Mouse (Mus musculus): ENCODE data around the gene Ddx47.

The Ddx47 gene

GRCm38 (mm10) chr6:135011048-135011733 lies at the start of gene Ddx47:
TSS of gene Ddx47 (plus strand) at chr6:135011612.
- DNase-seq (ENCODE audit: extremely low read depth, low read depth, low spot score), result peak; percentile 49

GRCm38 (mm10) chr6:134961858-134962517 lies 49.4 kb upstream of the Ddx47 start:
- no peak for DNase-seq (ENCODE audit: extremely low read depth, low read depth, low spot score)

- DNase-seq (ENCODE audit: extremely low read depth, low read depth, low spot score), result no peak
These were observed 48.9 kb upstream of the Ddx47 start for GRCm38 (mm10) chr6:134962518-134962893.

- no peak for DNase-seq (ENCODE audit: extremely low read depth, low read depth, low spot score)
These were observed 47.5 kb upstream of the Ddx47 start for GRCm38 (mm10) chr6:134963910-134964309.

GRCm38 (mm10) chr6:134966681-134967080 lies 44.7 kb upstream of the Ddx47 start:
- no peak for DNase-seq (ENCODE audit: extremely low read depth, low read depth, low spot score)

- DNase-seq (ENCODE audit: extremely low read depth, low read depth, low spot score), result no peak
These were observed 43.1 kb upstream of the Ddx47 start for GRCm38 (mm10) chr6:134968326-134968725.

GRCm38 (mm10) chr6:134969498-134969897 lies 41.9 kb upstream of the Ddx47 start:
- DNase-seq (ENCODE audit: extremely low read depth, low read depth, low spot score), result no peak

GRCm38 (mm10) chr6:134972096-134972495 lies 39.3 kb upstream of the Ddx47 start:
- no peak for DNase-seq (ENCODE audit: extremely low read depth, low read depth, low spot score)

GRCm38 (mm10) chr6:134976628-134977027 lies 34.8 kb upstream of the Ddx47 start:
- DNase-seq (ENCODE audit: extremely low read depth, low read depth, low spot score), result no peak

GRCm38 (mm10) chr6:134981231-134982062 lies 30.0 kb upstream of the Ddx47 start, which contains the start of gene Apold1:
TSS of gene Apold1 (plus strand) at chr6:134981718.
- DNase-seq (ENCODE audit: extremely low read depth, low read depth, low spot score), result no peak

- no peak for DNase-seq (ENCODE audit: extremely low read depth, low read depth, low spot score)
These were observed 27.7 kb upstream of the Ddx47 start for GRCm38 (mm10) chr6:134983529-134984370.

- DNase-seq (ENCODE audit: extremely low read depth, low read depth, low spot score), result no peak
These were observed 26.7 kb upstream of the Ddx47 start for GRCm38 (mm10) chr6:134984748-134985147.

GRCm38 (mm10) chr6:134988377-134988776 lies 23.0 kb upstream of the Ddx47 start:
- DNase-seq (ENCODE audit: extremely low read depth, low read depth, low spot score), result no peak

GRCm38 (mm10) chr6:134990674-134991073 lies 20.7 kb upstream of the Ddx47 start:
- no peak for DNase-seq (ENCODE audit: extremely low read depth, low read depth, low spot score)

GRCm38 (mm10) chr6:134994031-134994651 lies 17.3 kb upstream of the Ddx47 start:
- DNase-seq (ENCODE audit: extremely low read depth, low read depth, low spot score), result no peak

GRCm38 (mm10) chr6:134994985-134995384 lies 16.4 kb upstream of the Ddx47 start:
- no peak for DNase-seq (ENCODE audit: extremely low read depth, low read depth, low spot score)

- no peak for DNase-seq (ENCODE audit: extremely low read depth, low read depth, low spot score)
These were observed 14.5 kb upstream of the Ddx47 start for GRCm38 (mm10) chr6:134996918-134997317.

GRCm38 (mm10) chr6:134998076-134998475 lies 13.3 kb upstream of the Ddx47 start:
- DNase-seq (ENCODE audit: extremely low read depth, low read depth, low spot score), result no peak

- DNase-seq (ENCODE audit: extremely low read depth, low read depth, low spot score), result no peak
These were observed 12.6 kb upstream of the Ddx47 start for GRCm38 (mm10) chr6:134998781-134999180.

- no peak for DNase-seq (ENCODE audit: extremely low read depth, low read depth, low spot score)
These were observed 11.1 kb upstream of the Ddx47 start for GRCm38 (mm10) chr6:135000272-135000671.
